Comparison of ENCODE assay signal across 13 mouse cellular contexts in genomic region chr8:107470302-107470701, GRCm38 (mm10). TPM values are rescaled to one million over a fixed set of nuclear protein-coding genes. Genes with fewer than 3 reads are reported as not detected.
DNase-seq lines count a peak whose midpoint lies in the region; ATAC-seq and TF ChIP-seq lines count a peak whose summit lies in the region.
"Had no signal": no experiment of that assay in that cellular context is flagged by ENCODE, and none has a peak within 500 bp of the region (broad histone marks: within the 10 kb centered on the region; RNA-seq: fewer than 3 reads in every experiment).

No protein-coding gene starts in this region.

- no peak; the same call in 1 of the 2 replicates for ATAC-seq in lung, embryonic 14.5 days (ENCODE audit: insufficient read depth)
- no peak for ATAC-seq in embryonic facial prominence, embryonic 15.5 days (ENCODE audit: insufficient number of reproducible peaks, low FRiP score, low TSS enrichment, low read depth)
- ATAC-seq: intestine, embryonic 15.5 days had no signal

- 39% methylated on average over 5 of the region's 5 CpGs for WGBS in lung, embryonic 14.5 days
- 59% methylated on average over 5 of the region's 5 CpGs for WGBS in embryonic facial prominence, embryonic 15.5 days

- no peak for TF ChIP-seq CTCF in lung, embryonic 14.5 days (IDR thresholded peaks at IDR 0.05; ENCODE audit: low read depth)

- no peak overlapping the region for H3K4me3 ChIP-seq in lung, embryonic 14.5 days (ENCODE audit: low read depth, low read length)
- H3K4me3 ChIP-seq in embryonic facial prominence, embryonic 15.5 days (replicated peaks) = no peak overlapping the region
- H3K4me3 ChIP-seq: hindbrain, embryonic 13.5 days; intestine, embryonic 15.5 days; kidney, embryonic 15.5 days; neural tube, embryonic 13.5 days had no signal

- H3K4me1 ChIP-seq in lung, embryonic 14.5 days (ENCODE audit: insufficient read depth) = 0 out of 2 replicates have a peak, but pooled peaks cover 3% of the 10 kb centered on the region
- peaks cover 26% of the 10 kb centered on the region for H3K4me1 ChIP-seq in embryonic facial prominence, embryonic 15.5 days
- H3K4me1 ChIP-seq: kidney, embryonic 15.5 days had no signal

- no peaks in the 10 kb centered on the region for H3K9me3 ChIP-seq in lung, embryonic 14.5 days (ENCODE audit: low read depth, low read length)
- H3K9me3 ChIP-seq in embryonic facial prominence, embryonic 15.5 days (replicated peaks) = no peaks in the 10 kb centered on the region
- H3K9me3 ChIP-seq: hindbrain, embryonic 13.5 days; intestine, embryonic 15.5 days; kidney, embryonic 15.5 days; neural tube, embryonic 13.5 days had no signal

- H3K9ac ChIP-seq in lung, embryonic 14.5 days = no peak overlapping the region
- no peak overlapping the region for H3K9ac ChIP-seq in embryonic facial prominence, embryonic 15.5 days
- H3K9ac ChIP-seq: hindbrain, embryonic 13.5 days; intestine, embryonic 15.5 days; kidney, embryonic 15.5 days; neural tube, embryonic 13.5 days had no signal

- no peak overlapping the region for H3K27ac ChIP-seq in lung, embryonic 14.5 days (ENCODE audit: low read depth)
- H3K27ac ChIP-seq in embryonic facial prominence, embryonic 15.5 days (replicated peaks) = peak overlapping the region; percentile 51
- H3K27ac ChIP-seq: hindbrain, embryonic 13.5 days; intestine, embryonic 15.5 days; kidney, embryonic 15.5 days; neural tube, embryonic 13.5 days had no signal

- H3K27me3 ChIP-seq in lung, embryonic 14.5 days (ENCODE audit: insufficient read depth, low read length) = no peaks in the 10 kb centered on the region
- H3K27me3 ChIP-seq in embryonic facial prominence, embryonic 15.5 days = no peaks in the 10 kb centered on the region
- H3K27me3 ChIP-seq: hindbrain, embryonic 13.5 days; intestine, embryonic 15.5 days; kidney, embryonic 15.5 days; neural tube, embryonic 13.5 days had no signal

- peak; percentile 51 for DNase-seq in lung, embryonic 14.5 days
- DNase-seq in lung, adult 18-20 months = no peak
- peak; percentile 49 for DNase-seq in brain, adult 2 months (ENCODE audit: low read depth, low spot score)
- peak; percentile 18 for DNase-seq in lung, postnatal 14 days
- DNase-seq in adrenal gland, postnatal 4 days (ENCODE audit: low spot score in 2 of 2) = no peak
- no peak for DNase-seq in gastrocnemius, adult 18-20 months (ENCODE audit: low spot score)
- DNase-seq: gastrocnemius, postnatal 14 days; thymus, adult 18-20 months had no signal

- no peak overlapping the region for H3K4me2 ChIP-seq in lung, embryonic 14.5 days
- H3K4me2 ChIP-seq in embryonic facial prominence, embryonic 15.5 days (replicated peaks) = no peak overlapping the region
- H3K4me2 ChIP-seq: hindbrain, embryonic 13.5 days; intestine, embryonic 15.5 days; kidney, embryonic 15.5 days; neural tube, embryonic 13.5 days had no signal

- peaks cover 2% of the 10 kb centered on the region; the same call in 1 of the 2 replicates for H3K36me3 ChIP-seq in lung, embryonic 14.5 days (ENCODE audit: insufficient read depth)
- peaks cover 5% of the 10 kb centered on the region; the same call in 1 of the 2 replicates for H3K36me3 ChIP-seq in embryonic facial prominence, embryonic 15.5 days
- H3K36me3 ChIP-seq: intestine, embryonic 15.5 days had no signal

RNA-seq across cellular contexts. Expression of gene Wwp2, which starts 34.1 kb away (rescaled TPM):
- polyA plus RNA-seq in lung, embryonic 14.5 days (2014; fragmentation: Nextera tagmentation; extraction: Ambion mirVana) = 47.7 and 48.2 TPM in 2 replicates
- 65.0 and 84.3 TPM in 2 replicates for polyA plus RNA-seq in embryonic facial prominence, embryonic 15.5 days (2015; fragmentation: Nextera tagmentation; extraction: Ambion mirVana)
- total RNA-seq in adrenal gland, postnatal 4 days (2021) = 10 to 100 TPM; 53.9 to 57.8 TPM
- 10 to 100 TPM; 13.8 to 14.2 TPM for total RNA-seq in gastrocnemius, adult 18-20 months (2021)

RNA-seq across cellular contexts. Expression of gene Nob1, which starts 45.5 kb away (rescaled TPM):
- polyA plus RNA-seq in lung, embryonic 14.5 days (2014; fragmentation: Nextera tagmentation; extraction: Ambion mirVana) = 73.9 and 82.0 TPM in 2 replicates
- polyA plus RNA-seq in embryonic facial prominence, embryonic 15.5 days (2015; fragmentation: Nextera tagmentation; extraction: Ambion mirVana) = 79.1 and 84.7 TPM in 2 replicates
- 10 to 100 TPM; 37.5 to 42.4 TPM for total RNA-seq in adrenal gland, postnatal 4 days (2021)
- 10 to 100 TPM; 21.4 to 27.5 TPM for total RNA-seq in gastrocnemius, adult 18-20 months (2021)

Comparison
In these comparisons a context has a peak if more than half of its experiments do, and no peak if none do; other contexts are left out.
1. DNase-seq: peak in lung, embryonic 14.5 days (single experiment), brain, adult 2 months (single experiment) and lung, postnatal 14 days (single experiment); none in lung, adult 18-20 months (0 of 2), adrenal gland, postnatal 4 days (0 of 2) and gastrocnemius, adult 18-20 months (single experiment).